ENCODE assay signal across 28 mouse cellular contexts in genomic region chr6:15840429-15840828, GRCm38 (mm10).
"Had no signal": no experiment of that assay in that cellular context is flagged by ENCODE, and none has a peak within 500 bp of the region (broad histone marks: within the 10 kb centered on the region; RNA-seq: fewer than 3 reads in every experiment).

No protein-coding gene starts in this region.

- DNase-seq: cerebellum, adult 8-10 months; cerebellum, adult 9-10 months; cerebellum, adult 9-11 months; cerebellum, postnatal 10 days; cerebellum, postnatal 14 days; cerebellum, postnatal 25 days; cerebellum, postnatal 36 days; embryo, embryonic 11 days; forebrain, postnatal 0 days; gastrocnemius, adult 2 months; gastrocnemius, postnatal 10 days; gastrocnemius, postnatal 14 days; gastrocnemius, postnatal 25 days; gastrocnemius, postnatal 36 days; heart, adult 11 months; heart, adult 18-20 months; heart, adult 2 months had no signal

- H3K9me3 ChIP-seq: embryonic facial prominence, embryonic 10.5 days; embryonic facial prominence, embryonic 12.5 days; embryonic facial prominence, embryonic 13.5 days; embryonic facial prominence, embryonic 15.5 days; forebrain, embryonic 10.5 days; forebrain, embryonic 12.5 days; forebrain, embryonic 13.5 days; forebrain, embryonic 15.5 days had no signal

- H3K36me3 ChIP-seq: embryonic facial prominence, embryonic 10.5 days; embryonic facial prominence, embryonic 12.5 days; embryonic facial prominence, embryonic 13.5 days; embryonic facial prominence, embryonic 15.5 days; forebrain, embryonic 10.5 days; forebrain, embryonic 12.5 days; forebrain, embryonic 15.5 days had no signal

- H3K9ac ChIP-seq: embryonic facial prominence, embryonic 12.5 days; embryonic facial prominence, embryonic 13.5 days; embryonic facial prominence, embryonic 15.5 days; forebrain, embryonic 12.5 days; forebrain, embryonic 13.5 days; forebrain, embryonic 15.5 days; forebrain, postnatal 0 days had no signal

- H3K4me3 ChIP-seq: embryonic facial prominence, embryonic 10.5 days; embryonic facial prominence, embryonic 12.5 days; embryonic facial prominence, embryonic 13.5 days; embryonic facial prominence, embryonic 15.5 days; erythroblast, embryonic 14.5 days; forebrain, embryonic 10.5 days; forebrain, embryonic 12.5 days; forebrain, embryonic 13.5 days; forebrain, embryonic 15.5 days; gastrocnemius, adult 2 months; heart, adult 2 months had no signal

- H3K4me1 ChIP-seq: embryonic facial prominence, embryonic 10.5 days; embryonic facial prominence, embryonic 12.5 days; embryonic facial prominence, embryonic 13.5 days; embryonic facial prominence, embryonic 15.5 days; forebrain, embryonic 10.5 days; forebrain, embryonic 12.5 days had no signal

- H3K4me2 ChIP-seq: embryonic facial prominence, embryonic 12.5 days; embryonic facial prominence, embryonic 13.5 days; embryonic facial prominence, embryonic 15.5 days; forebrain, embryonic 12.5 days; forebrain, embryonic 13.5 days; forebrain, embryonic 15.5 days had no signal

- ATAC-seq: forebrain, embryonic 13.5 days; forebrain, embryonic 14.5 days; forebrain, embryonic 15.5 days; forebrain, embryonic 16.5 days; forebrain, postnatal 0 days had no signal

- H3K27me3 ChIP-seq: embryonic facial prominence, embryonic 12.5 days; embryonic facial prominence, embryonic 13.5 days; embryonic facial prominence, embryonic 15.5 days; forebrain, embryonic 12.5 days; forebrain, embryonic 13.5 days; forebrain, embryonic 15.5 days had no signal

- H3K27ac ChIP-seq: embryonic facial prominence, embryonic 10.5 days; embryonic facial prominence, embryonic 12.5 days; embryonic facial prominence, embryonic 13.5 days; embryonic facial prominence, embryonic 15.5 days; forebrain, embryonic 10.5 days; forebrain, embryonic 12.5 days; forebrain, embryonic 13.5 days; forebrain, embryonic 15.5 days; gastrocnemius, adult 2 months; heart, adult 2 months had no signal
